Mouse (Mus musculus) 3134 (cell line): ENCODE results near the gene Rapgef2.

Source experiments
- DNase-seq: peaks from one replicate; pipeline ENCODE4 v3.0.0-alpha.2; 2011; ENCODE audit warnings: low spot score; ENCODE audit not compliant: insufficient read length; ENCODE audit errors: extremely low read depth

Rapgef2 gene

GRCm38 (mm10) chr3:79286376-79287107 is at the start of gene Rapgef2:
Gene Rapgef2, minus strand, starts transcription at chr3:79286517.
- peak; percentile 83 for DNase-seq

GRCm38 (mm10) chr3:79333643-79334200 is 47.4 kb upstream of the Rapgef2 start:
- no peak for DNase-seq

GRCm38 (mm10) chr3:79333051-79333450 is 46.7 kb upstream of the Rapgef2 start:
- DNase-seq: no peak

DNA sequence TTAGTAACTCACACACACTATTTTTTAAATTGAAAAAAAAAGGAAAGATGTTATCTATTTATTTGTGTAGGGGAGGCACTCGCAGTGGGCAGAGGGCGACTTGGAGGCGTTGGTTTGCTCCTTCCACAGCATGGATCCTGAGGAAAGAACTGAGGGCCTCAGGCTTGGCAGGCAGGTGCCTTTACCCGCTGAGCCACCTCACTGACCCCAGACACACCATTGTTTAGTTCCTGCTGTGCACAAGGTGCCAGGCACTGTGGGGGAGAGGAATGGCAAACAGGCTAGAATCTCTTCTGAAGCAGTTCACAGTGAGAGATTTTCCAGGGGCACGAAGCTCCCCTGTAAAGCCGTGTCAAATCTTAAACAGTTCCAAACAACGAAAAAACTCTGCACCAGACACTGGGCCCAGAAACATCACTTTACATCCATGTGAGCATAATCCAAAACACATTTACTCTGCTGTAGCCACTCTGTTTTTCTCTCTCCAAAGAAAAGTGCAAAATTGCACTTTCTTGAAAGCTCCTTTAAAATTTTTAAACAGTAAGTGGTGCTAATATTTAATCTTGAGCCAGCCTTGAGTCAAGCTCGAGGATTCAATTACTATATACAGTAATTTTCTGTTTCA is 43.5 kb upstream of the Rapgef2 start:
- DNase-seq: no peak

GRCm38 (mm10) chr3:79324697-79325526 is 38.6 kb upstream of the Rapgef2 start:
- no peak for DNase-seq

- DNase-seq: no peak
Observed at GRCm38 (mm10) chr3:79314006-79314698, 27.8 kb upstream of the Rapgef2 start.

DNA sequence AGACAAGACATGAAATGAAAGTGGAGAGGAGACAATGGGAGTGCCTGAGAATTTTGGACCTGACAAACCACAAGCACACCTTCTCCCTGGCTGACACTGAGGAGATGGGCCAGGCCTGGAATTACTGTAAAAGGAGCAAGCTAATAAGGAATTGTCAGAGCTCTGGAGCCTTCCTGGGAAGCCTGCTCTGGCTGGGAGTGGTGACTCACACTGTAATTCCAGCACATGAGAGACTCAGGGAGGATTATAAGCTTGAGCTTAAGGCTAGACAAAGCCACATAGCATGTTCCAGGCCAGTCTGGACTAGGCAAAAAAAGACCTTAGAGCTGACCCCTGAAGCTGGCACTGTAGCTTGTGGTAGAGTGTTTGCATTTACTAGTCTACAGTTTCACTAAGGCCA is 25.6 kb upstream of the Rapgef2 start:
- no peak for DNase-seq

DNA sequence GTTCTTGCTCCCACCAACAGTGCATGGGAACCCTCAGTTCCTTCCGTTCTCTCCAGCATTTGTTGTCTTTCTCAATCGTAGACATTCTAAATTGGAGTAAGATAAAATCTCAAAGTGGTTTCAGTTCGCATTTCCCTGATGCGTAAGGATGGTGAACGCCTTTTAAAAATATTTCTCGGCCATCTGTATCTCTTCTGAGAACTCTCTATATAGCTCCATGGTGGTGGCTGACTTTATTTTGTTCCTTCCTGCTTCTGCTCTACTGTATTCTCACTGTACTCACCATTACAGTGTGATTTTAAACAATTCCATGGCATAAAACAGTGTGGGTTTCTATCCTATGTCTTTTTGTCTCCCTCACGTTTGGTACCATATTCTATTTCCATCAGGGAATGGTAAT is 23.9 kb upstream of the Rapgef2 start:
- no peak for DNase-seq

DNA sequence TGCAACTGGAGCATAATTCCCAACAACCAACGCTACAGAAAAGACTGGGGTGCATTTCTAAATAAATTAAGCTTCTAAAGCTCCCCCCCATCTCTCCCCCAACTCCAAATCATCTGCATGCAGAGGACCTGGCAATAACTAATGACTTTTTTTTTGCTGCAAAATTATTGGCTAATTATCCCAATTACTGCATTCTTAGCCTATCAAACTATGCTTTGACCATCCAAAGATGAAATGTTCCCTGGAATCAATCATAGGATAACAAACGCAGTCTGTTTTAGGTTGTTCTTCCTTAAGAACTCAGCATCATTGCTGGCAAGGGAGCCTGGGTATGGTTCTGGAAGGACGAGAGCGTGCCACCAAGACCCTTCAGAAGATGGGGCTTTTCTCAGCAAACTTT is 22.3 kb upstream of the Rapgef2 start:
- DNase-seq: no peak

- DNase-seq: no peak
Observed at GRCm38 (mm10) chr3:79299401-79299800, 13.1 kb upstream of the Rapgef2 start.

DNA sequence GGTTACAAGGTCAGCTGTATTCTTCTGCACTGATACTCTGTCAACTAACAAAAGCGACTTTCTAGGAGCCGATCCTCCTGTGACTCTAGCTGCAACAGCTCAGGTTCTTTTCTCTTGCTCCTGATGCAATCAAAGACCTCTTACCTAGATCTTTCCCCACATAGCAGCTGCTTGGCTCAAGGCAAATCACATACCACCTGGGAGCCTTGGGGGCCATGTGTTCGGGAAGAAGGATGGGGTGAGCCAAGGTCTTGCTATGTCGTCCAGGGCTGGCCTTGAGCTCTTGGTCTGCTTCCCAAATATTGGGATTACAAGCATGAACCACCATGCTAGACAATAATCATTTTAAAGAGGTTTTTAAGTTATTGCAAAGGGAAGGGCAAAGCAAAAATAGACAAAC is 11.0 kb upstream of the Rapgef2 start:
- no peak for DNase-seq

GRCm38 (mm10) chr3:79296586-79296985 is 10.3 kb upstream of the Rapgef2 start:
- no peak for DNase-seq

DNA sequence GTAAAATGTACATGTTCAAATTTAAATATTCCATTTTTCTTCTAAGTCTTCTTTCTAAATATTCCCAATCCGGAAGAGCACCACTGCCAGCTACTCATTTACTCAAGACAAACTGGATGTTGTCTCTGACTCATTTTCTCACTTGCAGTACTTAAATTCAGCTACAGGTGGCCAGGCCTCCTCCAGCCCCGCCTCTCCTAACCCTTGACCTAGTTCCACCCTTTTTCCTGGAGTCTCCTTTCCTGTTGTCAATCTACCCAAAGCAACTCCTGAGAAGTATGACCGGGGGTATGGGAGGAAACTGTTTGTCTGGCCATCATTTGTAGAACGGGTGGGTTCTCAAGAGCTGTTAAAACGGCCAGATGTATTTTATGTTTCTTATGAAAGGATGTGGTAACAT is 9.7 kb upstream of the Rapgef2 start:
- no peak for DNase-seq

DNA sequence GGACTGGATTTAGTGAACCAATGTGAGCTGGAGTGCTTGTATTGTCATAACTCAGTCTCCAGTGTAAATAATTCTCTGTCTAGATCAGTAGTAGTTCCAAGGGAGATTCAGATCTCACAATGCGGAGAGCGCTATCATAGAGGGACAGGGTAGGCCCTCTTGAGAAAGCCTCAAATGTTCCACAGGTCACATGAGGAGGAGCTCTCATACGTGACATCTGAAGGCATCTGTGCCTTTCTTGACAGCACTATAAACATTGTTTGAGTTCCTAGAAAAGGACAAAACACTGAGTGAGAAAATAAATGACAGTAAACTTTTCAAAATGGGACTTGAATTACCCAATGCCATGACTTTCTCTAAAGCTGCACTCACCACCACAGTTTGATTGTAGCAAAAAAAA is 8.4 kb upstream of the Rapgef2 start:
- DNase-seq: no peak

DNA sequence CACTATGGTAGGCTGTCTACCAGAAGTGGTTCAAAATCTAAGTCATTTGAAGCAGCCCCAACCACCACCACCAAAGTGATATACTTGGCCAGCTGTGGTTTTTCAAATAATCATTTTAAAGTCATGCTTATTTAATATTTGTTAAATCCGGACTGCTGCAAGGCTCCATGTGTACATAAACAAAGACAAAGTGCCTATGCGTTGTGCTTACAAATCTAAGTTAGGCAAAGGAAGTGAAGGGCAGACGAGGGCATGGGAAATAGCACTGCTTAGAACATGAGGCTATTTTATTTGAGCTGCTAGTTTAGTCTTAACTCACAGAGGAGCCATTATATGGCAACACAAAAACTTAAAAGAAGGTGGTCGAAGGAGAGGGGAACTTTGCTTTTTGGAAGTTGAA is 6.7 kb upstream of the Rapgef2 start:
- DNase-seq: no peak

GRCm38 (mm10) chr3:79289050-79289449 is 2.7 kb upstream of the Rapgef2 start:
- DNase-seq: no peak

- no peak for DNase-seq
Observed at GRCm38 (mm10) chr3:79287699-79288458, 1.6 kb upstream of the Rapgef2 start.

- peak; percentile 96 for DNase-seq
Observed at GRCm38 (mm10) chr3:79287108-79287576, 825 bp upstream of the Rapgef2 start.

GRCm38 (mm10) chr3:79286031-79286375 is 314 bp downstream of the Rapgef2 start:
- DNase-seq: no peak

DNA sequence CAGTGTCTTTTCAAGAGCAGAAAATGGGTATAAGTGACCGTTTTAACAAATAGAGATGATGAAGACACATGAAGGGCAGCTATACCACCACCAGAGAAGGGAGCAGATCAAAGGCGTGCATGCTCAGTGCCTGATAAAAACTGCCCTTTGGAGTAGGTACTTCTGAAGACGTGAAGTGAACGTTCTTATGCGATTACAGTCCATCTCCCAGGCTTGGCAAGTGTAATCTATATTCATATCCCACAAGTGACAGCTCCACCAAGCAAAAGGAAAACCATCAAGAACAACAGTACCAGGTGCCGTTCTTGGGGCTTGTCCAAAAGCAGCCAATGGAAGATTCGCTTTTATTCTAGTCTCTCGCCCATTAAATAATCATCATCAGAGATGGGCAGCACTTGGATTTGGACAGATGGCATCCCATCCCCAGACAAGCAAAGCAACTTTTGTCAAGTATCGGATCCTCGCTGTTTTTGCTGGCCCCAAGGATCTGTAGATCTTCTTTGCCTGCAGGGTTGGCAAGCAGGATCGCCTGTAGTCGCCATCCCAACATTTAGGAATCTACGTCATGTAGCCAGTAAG is 1.1 kb downstream of the Rapgef2 start:
- DNase-seq: no peak
